Mouse (Mus musculus): ENCODE data around the gene Prim2. TPM values are rescaled to one million over a fixed set of nuclear protein-coding genes. Genes with fewer than 3 reads are reported as not detected.
"Not testable (repeated sequence)": the region's sequence is repeated elsewhere in the genome, so short reads cannot be mapped to it uniquely, and the experiment has no call there.

The Prim2 gene
- total RNA-seq, 2 experiments from 2014 or later = 14.9 to 18.6 TPM

DNA sequence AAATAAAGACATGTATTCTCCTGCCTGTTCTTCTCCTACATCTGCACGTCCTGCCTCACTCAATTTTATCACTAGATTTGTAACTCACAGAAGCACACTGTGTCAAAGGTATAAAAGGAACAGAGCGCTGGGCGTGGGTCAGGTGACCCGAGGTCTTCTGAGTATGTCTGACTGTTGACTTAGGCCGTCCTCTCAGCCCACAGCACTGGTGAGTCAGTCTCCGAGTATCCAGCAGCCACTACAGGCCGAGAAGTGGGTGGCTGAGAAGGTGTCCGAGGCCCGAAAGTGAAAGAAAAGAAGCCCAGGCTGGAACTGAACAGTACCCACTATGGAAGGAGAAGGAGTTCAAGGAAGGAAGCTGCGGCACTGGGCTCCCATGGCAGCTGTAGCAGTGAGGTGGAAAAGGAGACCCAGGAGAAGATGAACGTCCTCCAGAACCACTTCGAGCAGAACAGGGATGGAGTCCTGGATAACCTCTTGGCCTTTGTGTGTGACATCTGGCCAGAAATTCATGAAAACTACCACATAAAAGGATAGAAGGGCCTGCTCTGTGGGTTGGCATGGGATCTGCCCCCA is 11.9 kb downstream of the Prim2 start:
- DNase-seq (ENCODE audit: low spot score in 2 of 2) = no peak

GRCm38 (mm10) chr1:33650875-33651274 is 18.7 kb downstream of the Prim2 start:
- no peak for DNase-seq (ENCODE audit: low spot score in 2 of 2)

GRCm38 (mm10) chr1:33649534-33650108 is 20.0 kb downstream of the Prim2 start:
- no peak for DNase-seq (ENCODE audit: low spot score in 2 of 2)

DNA sequence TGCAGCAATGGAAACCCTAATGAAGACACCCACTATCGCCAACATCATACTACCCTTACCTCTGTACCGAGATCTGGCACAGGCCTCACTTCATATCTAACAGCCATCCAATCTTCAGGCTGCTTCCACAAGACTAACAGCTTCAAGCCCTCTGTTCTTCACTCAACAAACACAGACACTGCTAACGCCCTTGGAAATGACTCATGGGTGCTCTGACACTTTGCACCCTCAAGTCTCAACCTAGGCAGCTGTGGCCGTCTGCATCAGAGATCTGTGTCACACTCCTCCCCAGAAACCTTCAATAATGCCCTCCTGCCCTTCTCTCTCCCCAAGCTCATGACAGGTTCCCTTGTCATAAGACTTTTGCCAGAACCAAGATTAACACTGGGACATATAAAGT is 20.6 kb downstream of the Prim2 start:
- DNase-seq (ENCODE audit: low spot score in 2 of 2) = no peak

GRCm38 (mm10) chr1:33647661-33648060 is 21.9 kb downstream of the Prim2 start:
- no peak for DNase-seq (ENCODE audit: low spot score in 2 of 2)

GRCm38 (mm10) chr1:33647173-33647572 is 22.4 kb downstream of the Prim2 start:
- DNase-seq (ENCODE audit: low spot score in 2 of 2) = no peak

- DNase-seq (ENCODE audit: low spot score in 2 of 2) = no peak
Observed at GRCm38 (mm10) chr1:33645689-33646088, 23.9 kb downstream of the Prim2 start.

GRCm38 (mm10) chr1:33641139-33641538 is 28.5 kb downstream of the Prim2 start:
- no peak for DNase-seq (ENCODE audit: low spot score in 2 of 2)

DNA sequence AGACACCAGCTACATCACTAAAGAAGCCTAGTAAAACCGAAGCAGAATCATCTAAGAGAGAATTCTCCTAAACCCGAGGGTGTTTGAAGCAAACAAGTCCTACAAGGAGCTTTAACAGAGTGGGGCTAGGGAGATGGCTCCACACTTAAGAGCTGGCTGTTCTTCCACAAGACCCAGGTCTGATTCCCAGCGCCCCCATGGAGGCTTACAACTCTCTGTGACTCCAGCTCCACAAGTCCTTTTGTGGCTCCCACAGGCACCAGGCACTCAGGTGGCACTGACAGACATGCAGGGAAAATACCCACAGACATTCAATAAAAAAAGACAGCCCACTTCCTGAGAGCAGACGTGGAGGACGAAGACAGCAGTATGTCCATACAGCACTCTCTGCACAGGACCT is 29.5 kb downstream of the Prim2 start:
- DNase-seq (ENCODE audit: low spot score in 2 of 2) = no peak

- no peak for DNase-seq (ENCODE audit: low spot score in 2 of 2)
Observed at GRCm38 (mm10) chr1:33639234-33639633, 30.4 kb downstream of the Prim2 start.

- no peak for DNase-seq (ENCODE audit: low spot score in 2 of 2)
Observed at GRCm38 (mm10) chr1:33637827-33638226, 31.8 kb downstream of the Prim2 start.

DNA sequence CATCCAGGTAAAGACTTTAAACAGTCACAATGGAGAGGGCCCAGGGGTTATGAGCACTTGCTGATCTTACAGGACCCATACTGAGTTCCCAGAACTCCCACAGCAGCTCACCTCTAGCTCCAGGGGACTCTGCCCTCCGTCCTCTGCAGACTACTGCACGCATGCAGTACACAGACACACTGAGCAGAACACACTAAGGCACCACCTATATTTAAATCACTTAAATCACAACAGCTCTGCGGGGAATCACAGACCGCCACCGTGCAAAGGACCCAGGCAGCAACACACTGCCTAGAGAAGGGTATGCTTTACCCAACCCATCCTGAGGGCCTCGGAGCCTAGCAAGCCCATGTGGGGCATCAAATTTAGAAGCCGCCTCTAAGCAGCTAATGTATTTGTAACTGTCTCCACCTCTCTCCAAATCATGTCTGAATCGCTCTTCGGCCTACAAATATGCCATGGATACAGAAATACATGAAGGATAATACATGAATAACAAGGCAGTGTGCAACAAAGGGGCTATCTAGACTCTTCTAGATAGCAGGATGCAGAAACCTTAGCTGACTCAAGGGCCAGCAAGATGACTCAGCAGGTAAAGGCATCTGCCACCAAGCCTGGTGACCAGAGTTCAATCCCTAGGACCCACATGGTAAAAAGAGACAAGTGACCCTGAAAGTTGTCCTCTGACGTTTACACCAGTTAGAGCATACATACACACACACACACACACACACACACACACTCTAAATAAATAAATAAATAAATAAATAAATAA is 33.0 kb downstream of the Prim2 start:
- no peak for DNase-seq (ENCODE audit: low spot score in 2 of 2)

GRCm38 (mm10) chr1:33631002-33631618 is 38.5 kb downstream of the Prim2 start:
- DNase-seq (ENCODE audit: low spot score in 2 of 2) = not testable (repeated sequence)

DNA sequence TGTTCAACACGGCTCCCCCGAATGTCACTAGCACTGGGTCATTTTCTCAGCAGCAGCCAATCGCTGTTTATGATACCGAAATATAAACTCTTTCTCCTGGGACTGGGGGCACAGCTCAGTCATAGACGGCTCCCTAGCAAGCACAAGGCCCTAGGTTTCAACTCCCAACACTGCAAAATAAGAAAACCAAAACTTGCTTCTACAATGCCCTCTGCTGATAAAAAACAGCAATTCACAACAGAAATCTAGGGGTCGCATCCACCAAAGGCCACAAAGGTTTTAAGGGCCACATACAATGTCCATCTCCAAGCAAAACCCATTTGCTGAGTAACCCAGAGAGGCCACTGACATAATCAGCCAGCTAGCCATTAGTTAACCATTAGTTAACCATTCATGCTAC is 41.8 kb downstream of the Prim2 start:
- no peak for DNase-seq (ENCODE audit: low spot score in 2 of 2)

DNA sequence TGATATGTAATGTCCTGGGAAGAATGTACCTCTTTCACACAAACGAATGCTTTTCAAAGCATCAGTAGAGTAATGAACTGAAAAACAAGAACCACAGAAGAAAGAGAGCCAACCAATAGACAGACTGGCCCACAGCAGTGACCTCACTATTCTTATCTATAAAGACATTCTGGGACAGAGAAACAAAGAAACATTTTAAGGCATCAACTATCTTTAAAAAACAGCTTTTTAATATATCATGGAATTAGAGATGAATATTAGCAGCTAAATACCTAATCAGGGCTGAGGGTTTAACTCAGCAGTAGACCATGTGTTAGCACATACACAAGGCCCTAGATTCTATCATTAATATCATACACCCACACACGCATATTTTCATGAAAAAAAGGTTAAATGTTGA is 42.5 kb downstream of the Prim2 start:
- DNase-seq (ENCODE audit: low spot score in 2 of 2) = no peak

DNA sequence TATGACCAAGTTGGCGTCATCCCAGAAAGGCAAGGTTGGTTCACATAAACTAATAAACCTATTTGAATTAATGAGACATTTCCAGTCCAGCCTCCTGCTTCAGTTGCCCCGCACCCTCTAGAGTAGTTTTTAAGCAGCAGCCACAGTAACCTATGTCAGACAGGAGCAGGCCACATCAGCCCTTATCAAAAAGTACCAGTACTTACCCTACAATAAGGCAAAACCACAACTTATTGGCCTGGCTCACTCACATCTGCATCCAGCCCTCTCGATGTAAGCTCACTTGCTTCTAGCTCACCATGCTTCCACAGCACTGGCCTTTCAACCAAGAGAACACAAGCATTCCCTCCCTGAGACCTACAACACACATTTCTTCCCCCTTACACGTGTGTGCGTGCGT is 44.7 kb downstream of the Prim2 start:
- no peak for DNase-seq (ENCODE audit: low spot score in 2 of 2)

DNA sequence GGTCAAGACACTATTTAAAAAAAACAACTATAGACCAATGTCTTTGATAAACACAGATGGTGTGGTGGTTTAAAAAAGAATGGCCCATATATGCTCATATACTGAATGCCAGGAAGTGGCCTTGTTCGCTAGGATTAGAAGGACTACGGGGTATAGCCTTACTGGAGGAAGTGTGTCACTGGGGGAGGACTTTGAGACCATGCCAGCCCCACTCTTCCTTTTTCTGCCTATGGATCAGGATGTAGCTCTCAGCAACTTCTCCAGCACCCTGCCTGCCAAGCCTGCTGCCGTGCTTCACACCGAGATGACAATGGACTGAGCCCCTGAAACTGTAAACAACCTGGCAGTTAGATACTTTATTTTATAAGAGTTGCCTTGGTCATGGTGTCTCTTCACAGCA is 45.2 kb downstream of the Prim2 start:
- no peak for DNase-seq (ENCODE audit: low spot score in 2 of 2)

DNA sequence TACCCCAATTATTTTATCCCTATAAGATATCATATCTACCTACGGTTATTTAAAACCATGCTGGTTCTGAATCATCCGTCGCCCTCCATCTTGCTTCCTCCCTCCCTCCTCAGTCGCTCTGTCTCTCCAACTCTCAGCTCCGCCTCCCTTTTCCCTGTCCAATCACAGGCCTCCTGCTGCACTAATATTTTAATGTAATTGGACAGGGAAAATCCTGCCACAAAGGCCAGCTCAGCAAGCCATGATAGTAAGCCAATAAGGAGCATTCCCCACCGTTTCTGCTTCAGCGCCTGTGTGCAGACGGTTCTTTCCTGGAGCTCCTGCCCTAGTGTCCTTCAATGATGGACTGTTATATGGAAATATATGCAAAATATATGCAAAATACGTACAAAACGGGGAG is 47.8 kb downstream of the Prim2 start:
- no peak for DNase-seq (ENCODE audit: low spot score in 2 of 2)

- DNase-seq (ENCODE audit: low spot score in 2 of 2) = no peak
Observed at GRCm38 (mm10) chr1:33620091-33620788, 49.4 kb downstream of the Prim2 start.

DNA sequence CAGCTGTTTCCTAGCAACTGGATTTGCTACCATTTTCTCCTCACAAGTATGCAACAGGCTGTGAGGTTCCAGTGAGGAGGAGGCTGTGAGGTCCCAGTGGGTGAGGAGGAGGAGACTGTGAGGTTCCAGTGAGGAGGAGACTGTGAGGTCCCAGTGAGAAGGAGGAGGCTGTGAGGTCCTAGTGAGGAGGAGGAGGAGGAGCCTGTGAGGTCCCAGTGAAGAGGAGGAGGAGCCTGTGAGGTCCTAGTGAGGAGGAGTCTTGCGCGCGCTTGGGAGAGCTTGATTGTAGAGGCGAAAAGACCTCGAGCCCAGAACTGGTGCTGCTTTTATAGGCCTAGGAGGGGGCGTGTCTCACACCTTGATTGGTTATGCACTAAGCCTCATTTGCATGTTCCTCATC is 53.0 kb downstream of the Prim2 start:
- not testable (repeated sequence) for DNase-seq (ENCODE audit: low spot score in 2 of 2)

- no peak for DNase-seq (ENCODE audit: low spot score in 2 of 2)
Observed at GRCm38 (mm10) chr1:33612100-33612499, 57.5 kb downstream of the Prim2 start.
